Mouse (Mus musculus) limb, embryonic 12.5 days (tissue): ENCODE measurements at regions not wholly inside any gene's neighbourhood (a gene's known extent, or its start where the extent isn't known, plus 50 kb on each side); places are given as distances from the start of the nearest gene placed in this dataset.
"Not testable (repeated sequence)": the region's sequence is repeated elsewhere in the genome, so short reads cannot be mapped to it uniquely, and the experiment has no call there.

Experiments
- ATAC-seq: fragments of 200-750 bp; cut with Nextera tagmentation; 2 replicates; pipeline ENCODE4 v1.8.0; 2017; ENCODE audit warnings: low read depth, moderate TSS enrichment; ENCODE audit not compliant: insufficient number of reproducible peaks, insufficient read depth, low FRiP score, low TSS enrichment
- H3K27ac ChIP-seq: fragments of 300-500 bp; sonication (generic); 2 replicates; pipeline ENCODE4 v1.5.1; 2016; ENCODE audit warnings: mild to moderate bottlenecking, moderate library complexity
- H3K27me3 ChIP-seq: fragments of 300-500 bp; sonication (generic); 2 replicates; pipeline ENCODE4 v1.6.1; 2016; ENCODE audit warnings: mild to moderate bottlenecking, moderate library complexity
- H3K36me3 ChIP-seq: fragments of 300-500 bp; sonication (generic); 2 replicates; pipeline ENCODE4 v1.6.1; 2016; ENCODE audit warnings: mild to moderate bottlenecking, moderate library complexity
- H3K4me1 ChIP-seq: fragments of 300-500 bp; sonication (generic); replicated peaks from 2 replicates; pipeline ENCODE4 v1.6.1; 2016
- H3K4me2 ChIP-seq: fragments of 300-500 bp; sonication (generic); 2 replicates; pipeline ENCODE4 v1.6.1; 2016; ENCODE audit warnings: mild to moderate bottlenecking, moderate library complexity
- H3K4me3 ChIP-seq: fragments of 300-500 bp; sonication (generic); replicated peaks from 2 replicates; pipeline ENCODE4 v1.5.1; 2016; ENCODE audit warnings: mild to moderate bottlenecking
- H3K9ac ChIP-seq: fragments of 300-500 bp; sonication (generic); replicated peaks from 2 replicates; pipeline ENCODE4 v1.6.1; 2016; ENCODE audit warnings: mild to moderate bottlenecking, moderate library complexity
- H3K9me3 ChIP-seq: fragments of 300-500 bp; sonication (generic); 2 replicates; pipeline ENCODE4 v1.6.1; 2016; ENCODE audit warnings: mild to moderate bottlenecking, moderate library complexity
- WGBS: fragments of 180-500 bp; shearing (Covaris S2); methylation state at CpG from one replicate; pipeline ENCODE4 v1.1.7; 2016; 5-methylcytosine and 5-hydroxymethylcytosine counted together

GRCm38 (mm10) chr1:193486668-193487067 lies 116.6 kb upstream of the Camk1g start:
- WGBS, result 8% methylated on average over 2 of the region's 2 CpGs
- not testable (repeated sequence) for ATAC-seq, H3K4me3 ChIP-seq, H3K36me3 ChIP-seq, H3K4me2 ChIP-seq, H3K27me3 ChIP-seq, H3K9ac ChIP-seq, H3K27ac ChIP-seq, H3K9me3 ChIP-seq
- H3K4me1 ChIP-seq, result peaks cover 19% of the 10 kb centered on the region

GRCm38 (mm10) chr1:193484977-193485376 lies 114.9 kb upstream of the Camk1g start:
- Histone ChIP-seq H3K4me2 (no peak overlapping the region), H3K36me3 (no peaks in the 10 kb centered on the region), H3K27ac (no peak overlapping the region), H3K9ac (no peak overlapping the region), H3K27me3 (no peaks in the 10 kb centered on the region), H3K4me1 (peaks cover 19% of the 10 kb centered on the region), H3K9me3 (no peaks in the 10 kb centered on the region), H3K4me3 (no peak overlapping the region)
- ATAC-seq, result no peak
- WGBS, result 66% methylated on average over 11 of the region's 11 CpGs

DNA sequence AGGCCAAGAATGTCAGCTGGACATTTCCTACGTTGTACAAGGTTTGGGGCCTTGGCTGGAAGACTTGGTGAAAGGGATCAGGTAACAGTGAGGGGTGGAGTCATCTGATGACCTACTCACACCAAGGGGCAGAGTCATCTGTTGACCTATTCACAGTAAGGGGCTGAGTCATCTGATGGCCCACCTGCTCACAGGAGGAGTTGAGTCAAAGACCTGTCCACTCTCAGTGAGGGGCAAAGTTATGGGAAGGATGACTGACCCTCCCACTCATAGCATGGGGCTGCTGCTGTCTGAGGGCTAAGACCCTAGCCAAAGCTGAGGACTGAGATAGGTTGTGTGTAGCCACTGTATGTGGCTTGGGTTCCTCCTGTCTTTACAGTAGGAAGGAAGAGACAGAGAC lies 107.2 kb upstream of the Camk1g start:
- WGBS, result 36% methylated on average over 1 of the region's 1 CpGs
- H3K4me3 ChIP-seq, result no peak overlapping the region
- H3K9ac ChIP-seq, result no peak overlapping the region
- peaks cover 20% of the 10 kb centered on the region for H3K4me1 ChIP-seq
- no peaks in the 10 kb centered on the region for H3K27me3 ChIP-seq
- 0 out of 2 replicates have a peak, but pooled peaks cover 5% of the 10 kb centered on the region for H3K9me3 ChIP-seq
- no peaks in the 10 kb centered on the region for H3K36me3 ChIP-seq
- no peak overlapping the region for H3K4me2 ChIP-seq
- ATAC-seq, result 0 out of 2 replicates have a peak, but pooled peaks have one; percentile 26
- peak overlapping the region; percentile 35; the same call in 1 of the 2 replicates for H3K27ac ChIP-seq

GRCm38 (mm10) chr1:193476805-193477204 lies 106.7 kb upstream of the Camk1g start:
- H3K9me3 ChIP-seq, result 0 out of 2 replicates have a peak, but pooled peaks cover 5% of the 10 kb centered on the region
- H3K27ac ChIP-seq, result no peak overlapping the region; the same call in 1 of the 2 replicates

GRCm38 (mm10) chr1:193466306-193466705 lies 96.2 kb upstream of the Camk1g start:
- Histone ChIP-seq H3K9ac (no peak overlapping the region), H3K4me3 (no peak overlapping the region), H3K36me3 (no peaks in the 10 kb centered on the region), H3K4me2 (no peak overlapping the region), H3K27me3 (no peaks in the 10 kb centered on the region), H3K9me3 (no peaks in the 10 kb centered on the region), H3K27ac (no peak overlapping the region), H3K4me1 (no peaks in the 10 kb centered on the region)
- ATAC-seq, result no peak

More at GRCm38 (mm10) chr1:193476805-193477204, 106.7 kb upstream of the Camk1g start:
- H3K27me3 ChIP-seq, result no peaks in the 10 kb centered on the region
- H3K9ac ChIP-seq, result no peak overlapping the region
- H3K4me3 ChIP-seq, result no peak overlapping the region
- H3K36me3 ChIP-seq, result no peaks in the 10 kb centered on the region
- no peak overlapping the region for H3K4me2 ChIP-seq
- WGBS, result 69% methylated on average over 7 of the region's 7 CpGs
- H3K4me1 ChIP-seq, result peaks cover 20% of the 10 kb centered on the region
- ATAC-seq, result peak; percentile 71; the same call in 1 of the 2 replicates

GRCm38 (mm10) chr1:193459735-193460134 lies 89.6 kb upstream of the Camk1g start:
- no peaks in the 10 kb centered on the region for H3K9me3 ChIP-seq
- H3K4me3 ChIP-seq, result no peak overlapping the region
- 87% methylated on average over 5 of the region's 5 CpGs for WGBS
- no peaks in the 10 kb centered on the region for H3K36me3 ChIP-seq
- no peak overlapping the region for H3K4me2 ChIP-seq
- no peak overlapping the region for H3K27ac ChIP-seq
- no peaks in the 10 kb centered on the region for H3K4me1 ChIP-seq
- no peak; the same call in 1 of the 2 replicates for ATAC-seq
- H3K9ac ChIP-seq, result no peak overlapping the region
- H3K27me3 ChIP-seq, result no peaks in the 10 kb centered on the region

DNA sequence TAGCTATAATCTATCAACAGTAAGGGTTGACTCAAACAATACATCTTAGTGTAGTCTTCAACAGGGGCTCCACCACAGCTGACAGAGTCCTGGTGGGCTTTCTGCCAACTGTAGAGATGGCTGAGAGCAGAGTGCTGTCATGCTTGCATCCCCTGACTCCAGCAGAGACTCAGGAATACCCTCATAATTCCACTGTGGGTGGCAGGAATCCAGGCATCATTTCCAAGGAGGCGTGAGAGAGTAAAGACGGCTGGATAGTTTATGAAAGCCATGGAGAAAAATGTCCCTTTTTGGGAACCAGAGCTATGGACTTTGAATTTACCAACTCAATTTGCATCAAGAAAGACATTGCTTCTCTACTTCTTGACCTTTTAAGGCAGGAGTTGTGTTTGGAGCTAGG lies 87.8 kb upstream of the Camk1g start:
- Histone ChIP-seq H3K4me1 (no peaks in the 10 kb centered on the region), H3K9me3 (no peaks in the 10 kb centered on the region), H3K27me3 (no peaks in the 10 kb centered on the region), H3K4me2 (no peak overlapping the region), H3K36me3 (no peaks in the 10 kb centered on the region), H3K27ac (no peak overlapping the region), H3K9ac (no peak overlapping the region), H3K4me3 (no peak overlapping the region)
- WGBS, result 89% methylated on average over 2 of the region's 2 CpGs
- no peak for ATAC-seq

GRCm38 (mm10) chr1:193453654-193454053 lies 83.6 kb upstream of the Camk1g start:
- H3K9ac ChIP-seq, result no peak overlapping the region
- H3K4me1 ChIP-seq, result peaks cover 14% of the 10 kb centered on the region; the same call in 1 of the 2 replicates
- WGBS, result 90% methylated on average over 2 of the region's 2 CpGs
- H3K9me3 ChIP-seq, result no peaks in the 10 kb centered on the region
- no peak overlapping the region for H3K4me2 ChIP-seq
- H3K27me3 ChIP-seq, result no peaks in the 10 kb centered on the region
- H3K36me3 ChIP-seq, result no peaks in the 10 kb centered on the region
- no peak for ATAC-seq
- no peak overlapping the region for H3K4me3 ChIP-seq
- no peak overlapping the region for H3K27ac ChIP-seq

DNA sequence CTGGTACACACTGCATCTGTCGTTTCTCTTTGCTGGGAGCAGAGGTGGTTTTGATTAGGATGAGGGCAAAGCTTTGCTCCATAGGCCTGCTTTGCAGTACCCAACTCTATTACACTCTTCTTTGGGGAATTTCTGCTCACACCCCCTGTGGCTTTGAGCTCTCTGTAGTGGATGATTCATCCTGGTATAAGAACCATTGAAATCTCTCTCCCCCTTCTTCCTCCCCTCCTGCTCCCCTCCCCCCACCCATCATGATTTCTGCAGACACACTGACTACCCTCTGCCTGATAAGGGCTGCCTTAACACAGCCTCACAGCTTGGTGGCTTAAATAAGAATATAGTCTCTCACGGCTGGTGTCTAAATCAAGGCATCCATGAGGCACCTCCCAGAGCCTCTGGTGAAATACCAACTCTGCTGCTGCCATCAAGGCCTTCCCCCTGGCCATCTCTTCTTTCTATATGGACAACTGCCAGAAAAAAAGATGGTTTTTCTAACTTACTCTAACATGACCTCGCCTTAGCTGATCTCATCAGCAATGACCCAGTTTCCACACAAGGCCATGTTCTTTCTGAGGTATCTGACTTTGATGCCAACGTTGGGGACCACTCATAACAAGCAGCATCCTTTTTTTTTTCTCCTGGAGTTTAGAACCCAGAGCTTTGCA lies 81.5 kb upstream of the Camk1g start:
- ATAC-seq, result no peak

DNA sequence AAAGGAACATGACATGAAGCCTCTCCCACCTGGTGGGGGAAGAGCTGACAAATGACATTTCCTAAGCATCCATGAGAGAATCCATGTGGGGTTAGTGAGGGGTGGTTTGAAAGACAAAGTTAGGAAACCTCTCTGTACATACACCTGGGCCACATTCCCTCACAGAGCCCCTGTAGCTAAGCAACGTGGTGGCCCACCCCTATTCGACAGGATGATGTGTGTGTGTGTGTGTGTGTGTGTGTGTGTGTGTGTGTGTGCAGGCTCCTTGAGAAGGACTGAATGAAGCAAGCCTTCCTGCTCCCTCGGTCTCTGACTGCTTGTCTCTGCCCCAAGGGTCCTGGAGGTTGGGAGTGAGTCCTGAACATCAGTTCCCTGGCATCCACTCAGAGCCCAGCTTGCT lies 80.7 kb upstream of the Camk1g start:
- 33% methylated on average over 3 of the region's 3 CpGs for WGBS
- no peak overlapping the region for H3K4me3 ChIP-seq
- H3K27me3 ChIP-seq, result no peaks in the 10 kb centered on the region
- ATAC-seq, result peak; percentile 50
- H3K27ac ChIP-seq, result no peak overlapping the region
- no peaks in the 10 kb centered on the region for H3K9me3 ChIP-seq
- H3K4me2 ChIP-seq, result no peak overlapping the region
- peaks cover 14% of the 10 kb centered on the region; the same call in 1 of the 2 replicates for H3K4me1 ChIP-seq
- H3K9ac ChIP-seq, result no peak overlapping the region
- no peaks in the 10 kb centered on the region for H3K36me3 ChIP-seq

More for the DNA sequence above, 81.5 kb upstream of the Camk1g start:
- 66% methylated on average over 4 of the region's 4 CpGs for WGBS
- no peak overlapping the region for H3K27ac ChIP-seq
- no peaks in the 10 kb centered on the region for H3K36me3 ChIP-seq
- no peak overlapping the region for H3K4me3 ChIP-seq
- no peaks in the 10 kb centered on the region for H3K27me3 ChIP-seq
- H3K4me1 ChIP-seq, result peaks cover 14% of the 10 kb centered on the region; the same call in 1 of the 2 replicates
- no peaks in the 10 kb centered on the region for H3K9me3 ChIP-seq
- H3K9ac ChIP-seq, result no peak overlapping the region
- no peak overlapping the region for H3K4me2 ChIP-seq

GRCm38 (mm10) chr1:193450201-193450600 lies 80.1 kb upstream of the Camk1g start:
- no peaks in the 10 kb centered on the region for H3K27me3 ChIP-seq
- ATAC-seq, result no peak
- H3K9ac ChIP-seq, result no peak overlapping the region; the same call in 1 of the 2 replicates
- H3K9me3 ChIP-seq, result no peaks in the 10 kb centered on the region
- WGBS, result 51% methylated on average over 6 of the region's 6 CpGs
- H3K27ac ChIP-seq, result peak overlapping the region; percentile 78; the same call in 1 of the 2 replicates
- H3K4me3 ChIP-seq, result no peak overlapping the region
- no peaks in the 10 kb centered on the region for H3K36me3 ChIP-seq
- H3K4me2 ChIP-seq, result no peak overlapping the region
- H3K4me1 ChIP-seq, result peaks cover 14% of the 10 kb centered on the region; the same call in 1 of the 2 replicates
